Mouse (Mus musculus) A20 (cell line): ENCODE data around the gene Cracr2b.
"Not testable (repeated sequence)": the region's sequence is repeated elsewhere in the genome, so short reads cannot be mapped to it uniquely, and the experiment has no call there.

Source experiments
- DNase-seq: peaks from one replicate; pipeline ENCODE4 v3.0.0-alpha.2; 2011; ENCODE audit warnings: low read depth, low spot score

Gene Cracr2b

GRCm38 (mm10) chr7:141433517-141434400 is 27.1 kb upstream of the Cracr2b start:
- DNase-seq, result no peak

GRCm38 (mm10) chr7:141434464-141434863 is 26.4 kb upstream of the Cracr2b start:
- DNase-seq, result peak; percentile 62

DNA sequence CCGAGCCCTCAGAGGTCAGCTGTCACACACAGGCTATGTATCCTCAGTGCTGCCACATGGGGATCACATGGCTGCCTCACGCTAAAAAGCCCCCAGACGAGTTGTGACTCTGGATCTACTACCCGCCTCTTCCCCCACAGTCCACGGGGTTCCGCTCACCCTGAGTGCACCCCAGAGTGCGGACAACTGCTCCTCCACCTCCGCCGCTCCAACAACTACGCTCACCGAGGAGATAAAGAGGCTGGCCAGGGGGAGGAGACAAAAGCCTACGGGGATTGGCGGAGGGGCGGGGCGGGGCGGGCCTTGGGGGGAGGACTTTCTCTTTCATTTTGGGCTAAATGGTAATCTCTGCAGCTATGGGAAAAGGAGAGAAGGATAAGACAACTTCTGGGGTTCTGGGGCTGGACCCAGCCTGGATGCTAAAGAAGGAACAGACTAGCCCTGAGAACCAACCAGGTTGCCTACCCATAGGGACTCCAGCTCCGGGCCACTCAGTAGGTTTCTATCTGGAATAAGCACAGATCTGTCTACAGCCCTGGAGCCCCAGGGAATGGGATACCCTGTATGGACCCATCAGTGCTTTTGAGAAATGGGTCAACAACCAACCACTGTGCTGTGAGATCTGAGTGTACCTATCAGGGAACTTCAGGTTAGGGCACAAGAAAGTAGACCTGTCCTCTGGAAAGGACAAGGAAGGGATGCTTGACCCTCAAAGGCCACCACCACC is 25.6 kb upstream of the Cracr2b start:
- DNase-seq, result peak; percentile 83

- DNase-seq, result peak; percentile 28
Observed at GRCm38 (mm10) chr7:141435856-141436522, 24.9 kb upstream of the Cracr2b start.

GRCm38 (mm10) chr7:141436523-141436892 is 24.4 kb upstream of the Cracr2b start:
- peak; percentile 24 for DNase-seq

DNA sequence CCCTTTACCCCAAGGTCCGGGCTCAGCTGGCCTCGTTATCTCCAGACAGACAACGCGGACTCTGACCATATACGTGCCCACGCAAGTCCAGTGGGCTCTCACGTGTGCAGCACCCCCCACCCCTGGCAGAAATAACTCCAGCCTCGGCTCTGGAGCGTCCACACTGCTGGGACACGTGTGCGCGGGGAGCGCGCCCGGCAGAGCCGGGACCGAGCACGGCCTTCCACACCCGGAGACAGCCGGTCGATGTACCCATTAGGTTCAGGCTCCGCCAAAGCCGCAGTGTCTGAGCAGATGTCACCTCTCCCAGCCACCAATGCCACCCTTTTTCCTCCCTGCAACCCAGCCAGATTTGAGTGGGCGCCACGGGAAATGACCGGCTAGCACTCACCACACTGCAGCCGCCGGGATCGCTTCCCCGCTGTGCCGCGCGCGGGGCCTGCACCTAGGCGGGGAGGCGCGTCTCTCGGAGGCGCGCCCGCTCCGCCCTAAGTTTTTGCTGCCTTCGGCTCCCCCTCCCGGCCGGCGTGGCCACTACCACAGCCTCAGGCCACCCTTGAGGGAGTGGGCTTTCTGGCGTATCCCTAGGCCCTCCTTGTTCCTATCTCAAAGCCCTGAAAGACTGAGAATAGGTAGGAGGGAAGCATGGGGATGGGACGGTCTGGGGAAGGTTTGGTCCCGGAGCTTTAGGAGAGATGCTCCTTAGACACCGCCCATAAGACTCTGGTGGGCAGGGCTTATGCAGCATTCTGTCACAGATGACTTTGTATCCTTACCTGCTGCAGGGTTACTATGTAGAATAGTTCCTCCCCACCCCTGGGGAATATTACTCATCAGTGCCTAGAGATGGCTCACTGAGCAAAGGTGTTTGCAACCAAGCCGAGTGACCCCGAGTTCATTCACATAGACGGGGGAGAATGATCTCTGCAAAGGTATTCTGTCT is 23.4 kb upstream of the Cracr2b start, which contains the start of gene Slc25a22:
Gene Slc25a22 (minus strand): TSS at position 715 of the 943 bp plus-strand sequence.
- DNase-seq, result peak; percentile 91

- DNase-seq, result no peak
Observed at GRCm38 (mm10) chr7:141438201-141438968, 22.5 kb upstream of the Cracr2b start.

GRCm38 (mm10) chr7:141439140-141439679 is 21.7 kb upstream of the Cracr2b start:
- DNase-seq, result no peak

GRCm38 (mm10) chr7:141439811-141440210 is 21.1 kb upstream of the Cracr2b start:
- DNase-seq, result no peak

DNA sequence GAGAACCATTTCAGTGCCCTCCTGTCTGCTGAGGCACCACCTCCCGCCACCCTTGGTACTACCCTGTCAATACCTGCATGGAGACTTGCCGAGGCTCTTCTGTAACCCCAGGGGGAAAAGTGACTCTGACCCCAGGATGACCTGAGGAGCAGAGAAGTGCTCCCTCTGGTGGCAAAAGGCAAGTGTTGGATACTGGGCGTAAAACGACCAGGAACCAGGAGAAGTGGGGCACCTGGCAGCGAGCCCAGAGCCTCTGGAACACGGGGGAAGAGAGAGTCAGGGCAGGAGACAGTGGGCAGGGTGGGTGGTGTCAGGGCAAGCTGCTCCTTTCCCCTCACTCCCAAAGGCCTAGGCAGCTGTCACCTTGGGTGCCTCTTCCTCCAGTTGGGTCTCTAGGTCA is 20.3 kb upstream of the Cracr2b start:
- DNase-seq, result peak; percentile 66

DNA sequence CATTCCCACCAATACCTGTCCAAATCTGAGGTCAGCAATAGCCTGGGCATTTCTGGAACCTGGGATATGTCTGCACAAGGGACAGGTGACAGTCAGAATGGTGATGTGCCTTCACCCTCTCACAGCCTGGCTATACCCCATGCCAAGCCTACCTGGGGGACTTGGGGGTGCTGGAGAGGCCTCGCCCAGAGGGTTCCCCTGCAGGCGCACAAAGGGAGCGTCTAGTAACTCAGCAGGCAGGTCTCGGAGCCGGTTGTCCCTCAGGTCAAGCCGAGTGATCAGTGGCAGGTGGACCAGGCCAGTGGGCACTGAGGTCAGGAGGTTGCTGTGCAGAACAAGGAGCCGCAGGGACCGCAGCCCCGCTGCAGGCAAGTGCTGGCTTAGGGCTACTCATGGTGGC is 19.4 kb upstream of the Cracr2b start:
- no peak for DNase-seq

DNA sequence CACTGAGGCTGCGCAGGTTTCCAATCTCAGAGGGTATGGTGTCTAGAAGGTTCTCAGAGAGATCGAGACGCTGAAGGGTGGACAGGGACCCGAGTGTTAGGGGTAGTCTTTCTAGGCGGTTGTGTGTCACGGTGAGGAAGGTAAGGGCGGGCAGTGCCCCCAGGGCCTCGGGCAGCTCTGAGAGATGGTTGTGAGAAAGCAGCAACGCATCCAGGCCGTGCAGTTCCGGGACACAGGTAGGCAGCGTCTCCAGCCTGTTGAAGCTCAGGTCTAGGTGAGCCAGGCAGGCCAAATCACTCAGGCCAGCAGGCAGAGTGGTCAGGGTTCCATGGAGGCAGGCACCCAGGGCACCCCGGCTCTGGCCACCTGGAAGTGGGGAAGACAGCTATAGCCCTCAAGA is 18.7 kb upstream of the Cracr2b start:
- no peak for DNase-seq

DNA sequence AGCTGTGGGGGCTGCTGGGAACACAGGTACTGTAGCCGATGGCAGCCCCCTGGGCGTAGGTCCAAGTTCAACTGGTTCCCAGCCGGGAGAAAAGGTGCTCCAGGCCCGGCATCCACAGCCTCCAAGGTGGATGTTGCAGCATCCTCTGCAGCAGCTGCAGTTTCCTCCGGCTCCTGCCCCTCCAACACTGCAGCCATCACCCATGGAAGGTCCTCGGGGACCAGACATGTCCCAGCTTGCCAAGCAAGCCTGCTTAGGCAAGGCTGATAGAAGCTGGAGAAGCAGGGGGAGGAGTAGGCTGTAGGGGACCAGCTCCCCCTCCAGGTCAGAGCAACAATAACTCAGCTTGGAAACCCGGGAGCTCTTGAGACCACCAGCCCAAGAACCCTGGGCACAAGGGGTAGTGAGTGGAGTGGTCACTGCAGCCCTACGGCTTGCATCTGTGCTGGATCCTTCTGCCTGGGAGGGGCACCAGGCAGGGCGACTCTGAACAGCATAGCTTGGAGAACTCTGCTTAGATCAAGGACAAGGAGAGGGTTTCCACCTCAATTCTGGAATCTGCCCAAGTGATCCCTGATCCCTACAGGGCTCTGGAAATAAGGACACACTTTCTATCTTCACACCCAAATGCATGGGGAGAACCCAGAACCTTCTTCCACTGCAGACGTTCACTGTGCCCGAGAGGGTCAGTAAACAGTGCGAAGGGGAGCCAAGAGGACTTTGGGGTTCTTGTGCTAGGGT is 17.6 kb upstream of the Cracr2b start:
- DNase-seq, result peak; percentile 77

GRCm38 (mm10) chr7:141443828-141444237 is 17.1 kb upstream of the Cracr2b start, which contains the start of gene Pidd1:
Gene Pidd1, minus strand, starts transcription at chr7:141444025.
- peak; percentile 81 for DNase-seq

GRCm38 (mm10) chr7:141446374-141446773 is 14.5 kb upstream of the Cracr2b start:
- not testable (repeated sequence) for DNase-seq

DNA sequence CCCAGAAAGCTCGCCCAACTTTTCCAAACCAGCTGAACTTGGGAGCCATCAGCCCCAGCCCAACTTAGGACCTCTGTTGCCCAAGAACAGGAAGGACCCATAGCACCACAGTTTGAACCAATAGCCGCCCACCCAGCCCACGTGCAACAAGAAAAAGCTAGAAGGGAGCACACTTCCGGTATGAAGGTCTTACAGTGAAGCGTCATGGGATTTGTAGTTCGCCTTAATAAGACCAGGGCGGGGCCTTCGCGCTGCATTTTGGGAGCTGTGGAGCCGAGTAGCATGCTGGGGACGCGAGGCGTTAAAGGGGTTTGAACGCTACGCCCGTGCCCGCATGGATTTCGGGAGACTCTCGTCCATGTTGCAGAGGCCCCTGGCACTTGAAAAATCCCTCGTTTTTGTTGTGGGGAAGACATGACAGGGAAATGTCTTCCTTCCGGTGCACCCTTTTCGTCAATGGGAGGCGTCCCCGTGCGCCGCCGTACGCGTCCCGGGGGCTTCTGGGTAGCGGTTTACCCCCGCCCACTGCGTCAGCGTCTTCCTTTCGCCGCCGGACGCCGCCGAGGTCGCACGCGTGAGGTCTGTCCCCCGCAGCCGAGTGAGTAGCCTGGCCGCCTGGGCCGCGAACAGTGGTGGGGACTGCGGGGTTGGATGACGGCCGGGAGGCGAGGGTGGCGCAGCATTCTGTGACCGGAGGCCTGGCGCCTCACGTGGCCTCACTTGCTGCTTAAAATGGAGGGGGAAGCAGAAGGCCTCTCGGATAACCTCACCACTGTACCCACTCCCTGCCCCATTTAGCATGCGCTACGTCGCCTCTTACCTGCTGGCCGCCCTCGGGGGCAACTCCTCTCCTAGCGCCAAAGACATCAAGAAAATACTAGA is 13.5 kb upstream of the Cracr2b start, which contains the start of gene Rplp2:
Gene Rplp2 (plus strand): TSS at position 261 of the 882 bp plus-strand sequence.
- DNase-seq, result peak; percentile 98

- no peak for DNase-seq
Observed at GRCm38 (mm10) chr7:141451928-141452327, 9.0 kb upstream of the Cracr2b start.

DNA sequence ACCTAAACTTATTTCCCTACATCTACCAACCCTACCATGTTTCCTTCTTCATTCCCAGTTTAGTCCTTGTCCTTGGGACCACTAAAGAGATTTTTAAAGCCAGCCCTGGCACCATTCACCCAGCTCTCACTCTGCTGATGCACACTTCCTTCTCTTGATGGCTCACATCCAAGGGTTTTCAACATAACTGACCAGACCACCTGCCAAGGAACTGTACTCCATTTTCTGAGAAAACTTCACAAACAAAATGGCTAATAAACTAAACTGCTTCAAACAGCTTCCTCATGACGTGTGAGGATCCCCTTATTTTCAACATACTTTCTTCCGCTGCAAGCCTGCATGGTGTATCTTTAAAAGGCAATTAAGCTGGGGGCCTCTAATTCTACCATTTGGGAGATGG is 7.3 kb upstream of the Cracr2b start:
- DNase-seq, result no peak
